ENCODE assay signal across 8 mouse cellular contexts in the genomic region with DNA sequence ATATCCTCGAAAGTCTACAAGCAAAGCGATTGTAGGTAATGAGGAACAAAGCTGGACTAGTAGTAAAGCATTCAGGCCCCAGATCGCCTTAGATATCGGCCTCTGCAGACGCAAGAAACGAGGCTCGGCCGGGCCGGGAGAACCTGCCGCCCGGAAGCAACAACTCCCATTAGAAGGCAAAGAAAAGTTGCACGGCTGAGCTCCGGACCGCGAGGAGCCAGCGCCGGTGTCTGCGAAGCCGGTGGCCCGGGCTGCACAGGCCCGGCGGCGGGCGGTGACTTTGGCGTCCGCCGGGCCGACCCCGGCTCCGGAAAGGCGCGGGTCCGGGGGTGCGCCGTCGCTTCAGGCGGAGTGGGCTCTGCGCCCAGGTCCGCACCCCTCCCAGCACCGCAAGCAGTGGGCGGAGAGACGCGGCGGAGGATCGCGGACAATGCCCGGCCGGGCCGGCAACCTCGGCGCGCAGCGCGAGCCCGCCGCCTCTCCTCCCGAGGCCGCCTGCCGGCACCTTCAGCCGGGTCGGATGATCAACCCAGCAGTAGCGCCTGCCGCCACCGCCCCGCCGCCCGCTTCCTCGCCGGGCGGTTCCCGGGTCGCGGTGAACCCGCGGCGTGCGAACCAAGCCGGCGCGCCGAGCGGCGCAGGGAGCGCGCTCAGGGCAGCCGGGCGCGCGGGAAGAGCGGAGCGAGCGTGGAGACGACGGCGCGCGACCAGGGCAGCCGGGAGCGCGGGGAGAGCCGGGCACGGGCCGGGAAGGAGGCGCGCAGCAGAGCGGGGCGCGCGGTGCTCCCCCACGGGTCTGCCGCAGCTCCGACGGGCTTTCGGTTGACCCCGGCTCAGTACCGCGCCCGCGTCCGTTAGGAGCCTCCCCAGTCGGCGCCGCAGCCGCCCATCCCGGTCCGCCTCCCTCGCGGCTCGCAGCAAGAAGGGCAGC. TPM values are rescaled to one million over a fixed set of nuclear protein-coding genes. Genes with fewer than 3 reads are reported as not detected.
A peak's percentile ranks its signal among the peaks of the same experiment; 100 is the strongest.
DNase-seq lines count a peak whose midpoint lies in the region; ATAC-seq and TF ChIP-seq lines count a peak whose summit lies in the region.

No protein-coding gene starts in this region.

- no peak for TF ChIP-seq EP300 in heart, adult 2 months (IDR thresholded peaks at IDR 0.05; ENCODE audit: insufficient read depth, low read depth, low read length)

- intact Hi-C loops in heart, adult 2 months (cut with DNase I), result loop anchor here (1.0 to 10.0 kb wide), 4 partner anchors 29 to 341 kb away; a partner anchor contains a TSS

- H3K79me2 ChIP-seq in heart, adult 2 months (replicated peaks; ENCODE audit: control insufficient read depth, insufficient read depth, low read length), result peaks cover 3% of the 10 kb centered on the region

- peak; percentile 43 for ATAC-seq in embryonic facial prominence, embryonic 13.5 days (ENCODE audit: insufficient number of reproducible peaks, insufficient read depth, low FRiP score, low TSS enrichment, low read depth)
- ATAC-seq in midbrain, postnatal 0 days (ENCODE audit: low FRiP score), result peak; percentile 79

- H3K36me3 ChIP-seq in embryonic facial prominence, embryonic 13.5 days, result no peaks in the 10 kb centered on the region
- H3K36me3 ChIP-seq in heart, adult 2 months (ENCODE audit: control insufficient read depth, insufficient read depth, low read length), result peaks cover 10% of the 10 kb centered on the region
- H3K36me3 ChIP-seq in kidney, adult 2 months (ENCODE audit: control insufficient read depth, insufficient read depth, low read length), result no peaks in the 10 kb centered on the region
- no peaks in the 10 kb centered on the region for H3K36me3 ChIP-seq in midbrain, postnatal 0 days (ENCODE audit: insufficient read depth, low read length)

- WGBS in embryonic facial prominence, embryonic 13.5 days, result under 1% methylated on average over 105 of the region's 129 CpGs
- under 1% methylated on average over 126 of the region's 129 CpGs for WGBS in heart, adult 2 months
- under 1% methylated on average over 121 of the region's 129 CpGs for WGBS in kidney, adult 2 months
- under 1% methylated on average over 64 of the region's 129 CpGs for WGBS in midbrain, postnatal 0 days

- peak; percentile 29 for TF ChIP-seq CTCF in heart, adult 2 months (IDR thresholded peaks at IDR 0.05)
- no peak for TF ChIP-seq CTCF in kidney, adult 2 months (conservative IDR thresholded peaks at IDR 0.05; ENCODE audit: insufficient read depth, insufficient read length, low read depth, low read length)
- TF ChIP-seq CTCF in midbrain, postnatal 0 days (IDR thresholded peaks at IDR 0.05), result no peak

- H3K4me3 ChIP-seq in embryonic facial prominence, embryonic 13.5 days, result peak overlapping the region; percentile 93
- peak overlapping the region; percentile 69 for H3K4me3 ChIP-seq in heart, adult 2 months
- H3K4me3 ChIP-seq in kidney, adult 2 months (ENCODE audit: insufficient read depth, low read depth, low read length), result peak overlapping the region; percentile 93
- peak overlapping the region; percentile 93 for H3K4me3 ChIP-seq in midbrain, postnatal 0 days (ENCODE audit: low read depth, low read length)

- DNase-seq in B cell, adult 2 months, result peak; percentile 50 to 62
- DNase-seq in adrenal gland, postnatal 36 days, result peak; percentile 67 to 77
- DNase-seq in heart, adult 2 months, result peak; percentile 81 to 83
- DNase-seq in kidney, adult 2 months, result peak; percentile 71
- peak; percentile 69 for DNase-seq in liver
- DNase-seq in midbrain, postnatal 0 days (ENCODE audit: low spot score), result peak; percentile 80
- peak; percentile 57 to 84 for DNase-seq in spleen, postnatal 4 days (ENCODE audit: low spot score in 2 of 2)

- no peaks in the 10 kb centered on the region for H3K9me3 ChIP-seq in embryonic facial prominence, embryonic 13.5 days
- no peaks in the 10 kb centered on the region for H3K9me3 ChIP-seq in midbrain, postnatal 0 days (ENCODE audit: low read length)

- no peaks in the 10 kb centered on the region; the same call in 1 of the 2 replicates for H3K27me3 ChIP-seq in embryonic facial prominence, embryonic 13.5 days
- no peaks in the 10 kb centered on the region for H3K27me3 ChIP-seq in heart, adult 2 months (ENCODE audit: control insufficient read depth, insufficient read depth, low read length)
- no peaks in the 10 kb centered on the region for H3K27me3 ChIP-seq in kidney, adult 2 months (replicated peaks; ENCODE audit: control insufficient read depth, insufficient read depth, low read length)
- no peaks in the 10 kb centered on the region for H3K27me3 ChIP-seq in midbrain, postnatal 0 days (ENCODE audit: insufficient read depth, low read length)

- peak overlapping the region; percentile 90 for H3K9ac ChIP-seq in embryonic facial prominence, embryonic 13.5 days
- peak overlapping the region; percentile 100 for H3K9ac ChIP-seq in heart, adult 2 months (ENCODE audit: low read depth, low read length)
- peak overlapping the region; percentile 96 for H3K9ac ChIP-seq in midbrain, postnatal 0 days (replicated peaks; ENCODE audit: low read length, poor library complexity, severe bottlenecking)

- peak overlapping the region; percentile 97 for H3K27ac ChIP-seq in embryonic facial prominence, embryonic 13.5 days
- peak overlapping the region; percentile 91 for H3K27ac ChIP-seq in heart, adult 2 months
- H3K27ac ChIP-seq in kidney, adult 2 months (ENCODE audit: insufficient read depth, low read depth, low read length), result peak overlapping the region; percentile 85
- peak overlapping the region; percentile 97 for H3K27ac ChIP-seq in midbrain, postnatal 0 days (ENCODE audit: low read depth, low read length)

- peaks cover 11% of the 10 kb centered on the region for H3K4me1 ChIP-seq in embryonic facial prominence, embryonic 13.5 days
- H3K4me1 ChIP-seq in heart, adult 2 months (ENCODE audit: control insufficient read depth, insufficient read depth, low read length), result peaks cover 8% of the 10 kb centered on the region
- peaks cover 7% of the 10 kb centered on the region; the same call in 1 of the 2 replicates for H3K4me1 ChIP-seq in kidney, adult 2 months (ENCODE audit: control insufficient read depth, insufficient read depth, low read length)
- H3K4me1 ChIP-seq in midbrain, postnatal 0 days (ENCODE audit: insufficient read depth, low read length), result no peaks in the 10 kb centered on the region

- H3K4me2 ChIP-seq in embryonic facial prominence, embryonic 13.5 days, result peak overlapping the region; percentile 64
- H3K4me2 ChIP-seq in midbrain, postnatal 0 days (ENCODE audit: low read depth, low read length, poor library complexity, severe bottlenecking), result peak overlapping the region; percentile 71

- no peak for TF ChIP-seq POLR2A in heart, adult 2 months (IDR thresholded peaks at IDR 0.05; ENCODE audit: insufficient read depth, low read depth, low read length)
- no peak for TF ChIP-seq POLR2A in kidney, adult 2 months (IDR thresholded peaks at IDR 0.05; ENCODE audit: low read depth, low read length)

RNA-seq across cellular contexts. Expression of a gene that starts 0.8 kb away (rescaled TPM):
- 10 to 100 TPM; 44.1 to 45.3 TPM for total RNA-seq in adrenal gland, postnatal 36 days (2021)
- polyA plus RNA-seq in embryonic facial prominence, embryonic 13.5 days (2015; fragmentation: Nextera tagmentation; extraction: Ambion mirVana), result 28.5 and 30.2 TPM in 2 replicates
- total RNA-seq in heart, adult 2 months (2021), result 10 to 100 TPM; 32.9 to 40.7 TPM
- 25.9 and 27.4 TPM in 2 replicates for polyA plus RNA-seq in heart, adult 2 months (2012; rRNA removed)
- 29.9 and 33.4 TPM in 2 replicates for polyA plus RNA-seq in kidney, adult 2 months (2012; rRNA removed)
- 52.8 and 66.2 TPM in 2 replicates for total RNA-seq in midbrain, postnatal 0 days (2014; rRNA removed)
- polyA plus RNA-seq in midbrain, postnatal 0 days (2015; fragmentation: Nextera tagmentation; extraction: Ambion mirVana), result 17.7 and 23.8 TPM in 2 replicates

RNA-seq across cellular contexts. Expression of a gene that starts 37.0 kb away (rescaled TPM):
- 100 to 1,000 TPM; 257 to 258 TPM for total RNA-seq in adrenal gland, postnatal 36 days (2021)
- 216 and 225 TPM in 2 replicates for polyA plus RNA-seq in embryonic facial prominence, embryonic 13.5 days (2015; fragmentation: Nextera tagmentation; extraction: Ambion mirVana)
- total RNA-seq in heart, adult 2 months (2021), result 100 to 1,000 TPM; 232 to 249 TPM
- 83.4 and 133 TPM in 2 replicates for polyA plus RNA-seq in heart, adult 2 months (2012; rRNA removed)
- polyA plus RNA-seq in kidney, adult 2 months (2012; rRNA removed), result 65.6 and 75.6 TPM in 2 replicates
- 188 and 195 TPM in 2 replicates for total RNA-seq in midbrain, postnatal 0 days (2014; rRNA removed)
- polyA plus RNA-seq in midbrain, postnatal 0 days (2015; fragmentation: Nextera tagmentation; extraction: Ambion mirVana), result 399 and 409 TPM in 2 replicates

Comparison
In these comparisons a context has a peak if more than half of its experiments do, and no peak if none do; other contexts are left out.
1. Peak in every context shown above with its lines: DNase-seq, ATAC-seq, H3K4me3 ChIP-seq and H3K27ac ChIP-seq.